33 mouse cellular contexts compared by ENCODE assay signal in the genomic region with DNA sequence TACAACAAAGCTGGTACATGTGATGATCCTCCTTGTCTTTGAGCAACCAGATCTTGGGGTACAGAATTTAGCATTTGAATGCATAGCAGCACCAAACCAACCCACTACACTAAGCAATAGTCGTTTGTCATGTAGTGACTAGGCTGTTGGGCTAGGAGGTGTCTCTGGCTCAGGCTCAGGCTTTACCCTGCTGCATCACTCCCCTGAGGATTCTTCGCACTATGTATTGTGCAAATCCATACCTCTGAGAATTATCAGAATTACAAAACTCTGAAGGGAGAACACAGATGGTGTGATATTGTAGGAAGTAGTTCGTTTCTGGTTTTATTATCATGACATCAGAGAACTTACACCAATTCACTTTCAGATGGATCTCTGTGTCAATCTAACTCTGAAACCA. TPM values are rescaled to one million over a fixed set of nuclear protein-coding genes. Genes with fewer than 3 reads are reported as not detected.
DNase-seq lines count a peak whose midpoint lies in the region; ATAC-seq lines count a peak whose summit lies in the region.
"Had no signal": no experiment of that assay in that cellular context is flagged by ENCODE, and none has a peak within 500 bp of the region (broad histone marks: within the 10 kb centered on the region; RNA-seq: fewer than 3 reads in every experiment).

No protein-coding gene starts in this region.

- ATAC-seq in common myeloid progenitor, adult 5-6 weeks (replicated peaks; ENCODE audit: low read depth, poor library complexity, severe bottlenecking): 0 out of 2 replicates have a peak, but pooled peaks have one; percentile 25
- ATAC-seq in intestine, embryonic 16.5 days: peak; percentile 47
- ATAC-seq in megakaryocyte progenitor cell, adult 5-6 weeks (replicated peaks; ENCODE audit: poor library complexity): 0 out of 2 replicates have a peak, but pooled peaks have one; percentile 26
- ATAC-seq: CD4-positive, CD25-positive, alpha-beta regulatory T cell, adult 4 months; forebrain, embryonic 15.5 days; hindbrain, postnatal 0 days; inflammation-experienced regulatory T-cells, adult 6 months had no signal

- no peaks in the 10 kb centered on the region for H3K4me1 ChIP-seq in brown adipose tissue, adult 24 weeks (ENCODE audit: control insufficient read depth, insufficient read depth, insufficient read length, low read length)
- peaks cover 6% of the 10 kb centered on the region; the same call in 1 of the 2 replicates for H3K4me1 ChIP-seq in intestine, embryonic 16.5 days (ENCODE audit: control insufficient read depth, insufficient read depth, low read length)
- H3K4me1 ChIP-seq: embryonic facial prominence, embryonic 10.5 days; embryonic facial prominence, embryonic 13.5 days; forebrain, embryonic 12.5 days; forebrain, embryonic 15.5 days; heart, embryonic 15.5 days; hindbrain, embryonic 10.5 days; hindbrain, embryonic 13.5 days had no signal

- H3K4me3 ChIP-seq in brown adipose tissue, adult 24 weeks (ENCODE audit: insufficient read depth, low read depth, low read length): no peak overlapping the region
- H3K4me3 ChIP-seq in intestine, embryonic 16.5 days (ENCODE audit: low read length): no peak overlapping the region
- H3K4me3 ChIP-seq: embryonic facial prominence, embryonic 10.5 days; embryonic facial prominence, embryonic 13.5 days; erythroblast, embryonic 14.5 days; forebrain, embryonic 12.5 days; forebrain, embryonic 15.5 days; heart, embryonic 15.5 days; hindbrain, embryonic 10.5 days; hindbrain, embryonic 13.5 days had no signal

- 0 out of 2 replicates have a peak overlapping the region, but pooled peaks have one; percentile 4 for H3K27ac ChIP-seq in brown adipose tissue, adult 24 weeks (replicated peaks; ENCODE audit: low read depth, low read length)
- peak overlapping the region; percentile 88 for H3K27ac ChIP-seq in intestine, embryonic 16.5 days (ENCODE audit: low read length)
- H3K27ac ChIP-seq: embryonic facial prominence, embryonic 10.5 days; embryonic facial prominence, embryonic 13.5 days; forebrain, embryonic 12.5 days; forebrain, embryonic 15.5 days; heart, embryonic 15.5 days; hindbrain, embryonic 10.5 days; hindbrain, embryonic 13.5 days; hindbrain, postnatal 0 days had no signal

- H3K36me3 ChIP-seq in intestine, embryonic 16.5 days (ENCODE audit: control insufficient read depth, insufficient read depth, low read length): no peaks in the 10 kb centered on the region
- H3K36me3 ChIP-seq: embryonic facial prominence, embryonic 10.5 days; embryonic facial prominence, embryonic 13.5 days; forebrain, embryonic 12.5 days; forebrain, embryonic 15.5 days; heart, embryonic 15.5 days; hindbrain, embryonic 10.5 days; hindbrain, embryonic 13.5 days had no signal

- WGBS in intestine, embryonic 16.5 days: 62% methylated on average over 3 of the region's 3 CpGs

- H3K4me2 ChIP-seq in intestine, embryonic 16.5 days (ENCODE audit: low read depth, low read length): no peak overlapping the region
- H3K4me2 ChIP-seq: embryonic facial prominence, embryonic 13.5 days; forebrain, embryonic 12.5 days; forebrain, embryonic 15.5 days; heart, embryonic 11.5 days; heart, embryonic 15.5 days; hindbrain, embryonic 13.5 days had no signal

- H3K9ac ChIP-seq in intestine, embryonic 16.5 days (ENCODE audit: low read depth, low read length): no peak overlapping the region
- H3K9ac ChIP-seq: embryonic facial prominence, embryonic 13.5 days; forebrain, embryonic 12.5 days; forebrain, embryonic 15.5 days; heart, embryonic 15.5 days; hindbrain, embryonic 13.5 days had no signal

- H3K27me3 ChIP-seq in intestine, embryonic 16.5 days (replicated peaks; ENCODE audit: control insufficient read depth, insufficient read depth, low read length): no peaks in the 10 kb centered on the region
- H3K27me3 ChIP-seq: embryonic facial prominence, embryonic 13.5 days; forebrain, embryonic 12.5 days; forebrain, embryonic 15.5 days; heart, embryonic 15.5 days; hindbrain, embryonic 13.5 days had no signal

- no peaks in the 10 kb centered on the region for H3K9me3 ChIP-seq in intestine, embryonic 16.5 days (ENCODE audit: control insufficient read depth, low read length)
- H3K9me3 ChIP-seq: embryonic facial prominence, embryonic 10.5 days; embryonic facial prominence, embryonic 13.5 days; forebrain, embryonic 12.5 days; forebrain, embryonic 15.5 days; heart, embryonic 15.5 days; hindbrain, embryonic 10.5 days; hindbrain, embryonic 13.5 days had no signal

- no peak for DNase-seq in layer of hippocampus, postnatal 14 days (ENCODE audit: low spot score in 2 of 2)
- DNase-seq in right cerebral cortex, postnatal 10 days (ENCODE audit: low spot score in 2 of 2): no peak
- DNase-seq in lung, postnatal 14 days: no peak
- DNase-seq: adrenal gland, adult 2 months; adrenal gland, postnatal 25 days; cerebellum, adult 11 months; cerebellum, adult 2 months; cerebellum, adult 9-11 months; cerebellum, postnatal 25 days; embryo, embryonic 11 days; gastrocnemius, postnatal 36 days; heart, adult 11 months; heart, postnatal 10 days; heart, postnatal 36 days had no signal

RNA-seq across cellular contexts. Expression of a gene that starts 15.3 kb away (rescaled TPM):
- 15.1 and 17.4 TPM in 2 replicates for polyA plus RNA-seq in brown adipose tissue, adult 24 weeks (2012; ENCODE audit: insufficient read depth, insufficient read length, missing spikeins)
- total RNA-seq in common myeloid progenitor, adult 5-6 weeks (2017): not detected in 2 replicates
- 0.47 and 0.70 TPM in 2 replicates for polyA plus RNA-seq in intestine, embryonic 16.5 days (2015; fragmentation: Nextera tagmentation; extraction: Ambion mirVana)
- 0.79 TPM in 1 of 2 replicates, not detected in the other for total RNA-seq in megakaryocyte progenitor cell, adult 5-6 weeks (2015)
- not detected in 2 replicates for total RNA-seq in megakaryocyte progenitor cell, adult 5-6 weeks (2017)
- not detected for total RNA-seq in layer of hippocampus, postnatal 14 days (2021)
- total RNA-seq: gastrocnemius, postnatal 36 days; heart, adult 8-10 months; heart, postnatal 36 days; hindbrain, postnatal 0 days; MEL had no signal
- polyA plus RNA-seq: C2C12; CD4-positive, CD25-positive, alpha-beta regulatory T cell, adult 4 months; embryonic facial prominence, embryonic 10.5 days; erythroblast, embryonic 14.5 days; forebrain, embryonic 12.5 days; forebrain, embryonic 15.5 days; heart, embryonic 11.5 days; hindbrain, embryonic 13.5 days; inflammation-experienced regulatory T-cells, adult 6 months had no signal
